Mouse (Mus musculus): Measurements from ENCODE around the gene Bicdl1. TPM values are rescaled to one million over a fixed set of nuclear protein-coding genes. Genes with fewer than 3 reads are reported as not detected.
A peak's percentile ranks its signal among the peaks of the same experiment; 100 is the strongest.

Bicdl1 gene
- total RNA-seq, 2 experiments from 2014 or later, result 2.1 to 3.2 TPM

- no peak for DNase-seq
Measured at GRCm38 (mm10) chr5:115626237-115626886, 105.1 kb downstream of the Bicdl1 start.

GRCm38 (mm10) chr5:115623694-115624440 is 107.6 kb downstream of the Bicdl1 start:
- DNase-seq, result no peak

GRCm38 (mm10) chr5:115622686-115623085 is 108.7 kb downstream of the Bicdl1 start:
- DNase-seq, result no peak

GRCm38 (mm10) chr5:115619690-115620089 is 111.7 kb downstream of the Bicdl1 start:
- no peak for DNase-seq

GRCm38 (mm10) chr5:115614948-115615347 is 116.5 kb downstream of the Bicdl1 start:
- peak; percentile 42 for DNase-seq

GRCm38 (mm10) chr5:115613332-115613731 is 118.1 kb downstream of the Bicdl1 start:
- no peak for DNase-seq

- no peak for DNase-seq
Measured at GRCm38 (mm10) chr5:115611566-115611965, 119.9 kb downstream of the Bicdl1 start.

- no peak for DNase-seq
Measured at GRCm38 (mm10) chr5:115603561-115603960, 127.9 kb downstream of the Bicdl1 start.

Small RNA genes lying within 50 kb of the gene (microRNA-seq; reads per million reads assigned to microRNA genes)
- 0 reads per million in 2 experiments for gene Mir7030 (ENCODE audit: borderline replicate concordance in 2 of 2)

Other genes starting within 250 kb of the Bicdl1 start
- 10 to 100 TPM; 13.8 to 14.1 TPM for gene Sirt4, start 246.9 kb downstream of the Bicdl1 start, total RNA-seq (2021)
- 10 to 100 TPM; 70.0 to 78.1 TPM for gene Pxn, start 224.9 kb downstream of the Bicdl1 start, total RNA-seq (2021)
- 100 to 1,000 TPM; 558 to 572 TPM for gene Rplp0, start 172.2 kb downstream of the Bicdl1 start, total RNA-seq (2021)
- 10 to 100 TPM; 26.1 to 30.7 TPM for gene Gcn1l1, start 166.4 kb downstream of the Bicdl1 start, total RNA-seq (2021)
- gene Rab35, start 99.7 kb downstream of the Bicdl1 start, total RNA-seq (2021), result 10 to 100 TPM; 28.1 to 31.2 TPM
- gene Cit, start 113.7 kb upstream of the Bicdl1 start, total RNA-seq (2021), result 1 to 10 TPM; 1.4 to 1.8 TPM